Mouse (Mus musculus) hematopoietic stem cell, adult 5-6 weeks (primary cell): ENCODE measurements at regions not wholly inside any gene's neighbourhood (a gene's known extent, or its start where the extent isn't known, plus 50 kb on each side); places are given as distances from the start of the nearest gene placed in this dataset.

Experiments
- ATAC-seq, 2 experiments: fragments of 125-278 bp in 1 of 2; replicated peaks in 1 of 2; 2 replicates each; pipeline ENCODE4 v1.8.0; 2016 to 2017; ENCODE audit warnings: inconsistent platforms in 2 of 2, mild to moderate bottlenecking in 2 of 2, moderate number of reproducible peaks in 2 of 2, low read depth in 1 of 2, moderate TSS enrichment in 1 of 2; ENCODE audit not compliant: low FRiP score in 2 of 2, poor library complexity in 2 of 2, severe bottlenecking in 2 of 2, insufficient read depth in 1 of 2, low TSS enrichment in 1 of 2

DNA sequence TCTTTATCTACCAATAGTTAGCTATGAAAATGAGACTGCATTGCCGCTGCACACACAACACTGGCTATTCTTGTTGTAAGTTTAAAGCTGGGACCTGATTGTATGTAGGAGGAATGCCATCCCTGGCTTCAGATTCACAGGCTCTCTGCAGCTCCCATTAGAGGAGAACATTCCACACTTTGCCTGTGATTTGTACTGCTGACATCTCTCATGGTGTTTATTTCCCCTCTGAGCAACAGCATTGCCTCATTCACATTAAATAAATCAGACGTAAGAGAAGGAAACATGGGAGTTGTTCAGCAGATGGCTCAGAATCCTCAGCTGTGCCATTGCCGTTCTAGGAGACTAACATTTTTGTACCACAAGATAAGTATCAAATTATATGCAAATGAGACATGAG, 2550.6 kb upstream of the Gm6569 start:
- ATAC-seq, result no peak

DNA sequence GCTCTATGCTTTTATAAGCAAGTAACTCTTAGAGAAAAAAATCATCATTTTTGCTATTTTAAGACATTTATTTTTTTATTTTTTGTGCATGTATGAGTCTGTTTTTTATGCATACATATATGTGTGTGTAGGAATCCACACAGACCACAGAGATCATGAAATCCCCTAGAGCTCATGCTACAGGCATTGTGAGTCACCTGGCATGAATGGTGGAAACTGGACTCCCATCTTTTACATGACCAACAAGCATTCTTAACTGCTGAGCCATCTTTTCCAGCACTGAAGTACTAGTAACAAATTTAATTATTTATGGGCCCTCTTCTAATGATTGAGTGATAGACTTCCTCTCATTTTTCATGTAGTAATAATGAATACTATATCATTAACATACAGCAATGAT, 2531.8 kb upstream of the Gm6569 start:
- no peak for ATAC-seq

DNA sequence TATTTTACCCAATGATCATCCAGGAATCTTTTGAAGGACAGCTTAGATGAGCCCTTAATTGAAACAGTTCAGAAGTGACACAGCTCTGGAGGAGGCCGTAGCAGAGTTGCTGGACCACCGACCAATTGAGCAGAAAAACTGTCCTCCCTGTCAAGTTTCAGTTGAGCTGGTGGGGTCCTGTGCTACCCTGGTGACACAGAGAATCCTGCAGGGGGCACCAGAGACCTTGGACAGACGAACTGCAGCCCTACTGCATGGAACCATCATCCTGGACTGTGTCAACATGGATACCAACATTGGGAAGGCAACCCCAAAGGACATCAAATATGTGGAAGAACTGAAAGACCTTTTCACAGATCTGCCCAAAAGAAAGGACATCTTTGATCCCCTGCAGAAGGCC, 2524.1 kb upstream of the Gm6569 start:
- 0 out of 4 replicates have a peak, but pooled peaks of 1 of the 2 experiments have one; percentile 22 for ATAC-seq

DNA sequence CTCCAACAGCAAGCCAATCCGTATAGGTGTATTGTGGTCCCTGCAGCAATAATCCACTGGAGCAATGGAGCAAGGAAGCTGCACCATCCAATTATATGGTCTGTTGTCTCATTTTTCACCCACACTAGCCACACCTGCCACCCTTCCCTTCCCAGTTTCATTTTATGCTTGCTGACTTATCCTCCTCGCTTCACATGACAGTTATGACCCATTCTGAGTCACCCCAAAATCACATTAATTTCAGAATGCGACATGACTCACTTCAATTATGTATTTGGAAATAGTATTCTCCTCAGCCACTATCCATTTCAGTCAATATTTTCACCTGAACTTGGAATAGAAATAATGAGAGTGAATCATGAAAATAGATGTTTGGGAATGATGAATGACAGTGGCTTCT, 2507.8 kb upstream of the Gm6569 start:
- ATAC-seq, result no peak

DNA sequence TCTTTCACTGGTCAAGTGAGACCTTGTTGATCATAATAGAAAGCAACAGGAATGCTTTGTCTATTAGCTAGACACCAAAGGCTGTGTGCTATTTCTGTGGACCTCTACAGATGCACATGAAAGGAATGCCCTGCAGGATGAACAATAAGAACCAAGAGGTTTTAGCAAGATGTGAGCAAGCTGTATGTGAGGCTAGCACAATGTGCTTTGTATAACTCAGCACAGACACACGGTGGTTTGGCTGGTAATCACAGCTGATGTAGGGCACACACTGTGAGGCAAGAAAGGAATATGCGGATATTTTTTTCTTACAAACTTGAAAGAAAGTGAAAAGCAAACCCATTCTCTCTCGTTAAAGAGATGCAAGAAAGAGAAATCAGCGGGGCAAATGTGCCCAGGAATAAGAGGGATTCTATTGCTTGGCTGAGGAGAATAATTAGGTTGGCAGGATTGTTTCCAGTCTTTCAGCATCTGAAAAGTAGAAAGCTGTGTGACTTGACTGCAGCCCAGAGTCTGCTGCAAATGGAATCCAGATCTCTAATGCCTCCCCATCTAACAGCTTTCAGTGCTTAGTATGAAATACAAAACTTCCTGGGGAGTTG, 2476.1 kb upstream of the Gm6569 start:
- no peak for ATAC-seq

DNA sequence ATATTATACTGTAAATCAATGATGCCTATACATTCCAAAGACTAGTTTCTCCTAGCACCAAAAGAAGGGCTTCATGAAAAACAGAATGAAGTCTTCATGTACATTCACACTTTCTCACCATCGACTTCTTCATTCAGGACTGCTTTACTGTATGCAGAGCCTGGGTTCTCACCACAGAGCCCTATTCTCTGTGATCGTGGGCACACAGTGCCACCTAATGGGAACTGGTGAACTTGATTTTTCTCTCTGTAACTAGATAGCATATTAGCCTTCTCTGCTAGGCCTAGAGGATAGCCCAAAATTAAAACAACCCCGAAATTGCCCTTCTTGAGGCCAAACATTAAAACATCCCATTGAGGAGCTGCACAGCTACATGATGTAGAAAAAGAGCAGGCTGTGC, 2458.6 kb upstream of the Gm6569 start:
- no peak for ATAC-seq
